Mouse (Mus musculus): ENCODE measurements around the gene Gm21773. TPM values are rescaled to one million over a fixed set of nuclear protein-coding genes. Genes with fewer than 3 reads are reported as not detected.
"Not testable (repeated sequence)": the region's sequence is repeated elsewhere in the genome, so short reads cannot be mapped to it uniquely, and the experiment has no call there.

The Gm21773 gene
- not detected in 2 replicates for polyA plus RNA-seq (2016; fragmentation: Nextera tagmentation; extraction: Ambion mirVana)

GRCm38 (mm10) chrY:25309260-25309659 lies at the start of gene Gm21773:
Gene Gm21773, minus strand, starts transcription at chrY:25309360.
- H3K27ac ChIP-seq; H3K9me3 ChIP-seq; H3K36me3 ChIP-seq; ATAC-seq (ENCODE audit: low FRiP score, low read depth); H3K4me1 ChIP-seq; H3K4me2 ChIP-seq (replicated peaks); H3K27me3 ChIP-seq (replicated peaks); H3K9ac ChIP-seq; H3K4me3 ChIP-seq: not testable (repeated sequence)
- WGBS: no CpG with 5 or more reads among the region's 2 CpGs
